Mouse (Mus musculus): ENCODE results near the gene Gm49721.
"Not testable (repeated sequence)": the region's sequence is repeated elsewhere in the genome, so short reads cannot be mapped to it uniquely, and the experiment has no call there.

Gm49721 gene

DNA sequence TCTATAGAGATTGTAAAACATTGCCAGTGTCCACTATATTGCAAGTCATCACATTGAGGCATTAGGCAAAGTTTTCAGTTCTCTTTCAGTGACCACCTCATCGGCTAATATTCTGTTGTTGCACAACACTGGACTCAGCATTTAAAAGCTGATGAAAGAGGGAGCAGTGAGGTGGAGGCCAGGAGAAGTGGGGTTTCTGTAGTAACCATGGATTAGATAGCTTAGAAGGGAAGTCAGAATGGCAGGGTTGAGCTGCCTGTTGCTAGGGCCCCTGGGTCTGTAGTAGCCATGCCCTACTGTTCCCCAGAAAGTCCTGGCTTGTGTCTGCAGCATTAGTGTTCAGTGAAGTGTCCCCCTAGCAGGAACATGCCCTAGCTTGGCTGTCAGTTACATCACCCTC lies 7.4 kb downstream of the Gm49721 start:
- not testable (repeated sequence) for DNase-seq

DNA sequence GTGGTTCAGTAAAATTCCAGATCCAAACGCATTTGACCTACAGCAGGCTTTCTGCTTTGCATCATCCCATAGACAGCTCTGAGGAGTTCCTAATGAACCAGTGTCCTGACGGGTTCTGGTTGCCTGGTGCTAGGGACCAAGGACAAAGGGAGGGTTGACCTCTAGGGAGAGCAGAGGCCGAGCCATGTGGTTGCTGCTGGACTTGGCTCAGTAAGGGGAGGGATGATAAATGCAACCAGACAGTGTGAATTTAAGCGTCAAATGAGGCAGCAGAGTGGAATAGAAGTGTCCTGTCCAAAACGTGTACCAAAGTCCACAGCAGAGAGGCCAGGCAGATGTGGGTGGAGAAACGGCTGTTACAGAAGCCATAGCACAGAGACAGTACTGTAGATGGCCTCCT lies 16.8 kb downstream of the Gm49721 start:
- DNase-seq: not testable (repeated sequence)

DNA sequence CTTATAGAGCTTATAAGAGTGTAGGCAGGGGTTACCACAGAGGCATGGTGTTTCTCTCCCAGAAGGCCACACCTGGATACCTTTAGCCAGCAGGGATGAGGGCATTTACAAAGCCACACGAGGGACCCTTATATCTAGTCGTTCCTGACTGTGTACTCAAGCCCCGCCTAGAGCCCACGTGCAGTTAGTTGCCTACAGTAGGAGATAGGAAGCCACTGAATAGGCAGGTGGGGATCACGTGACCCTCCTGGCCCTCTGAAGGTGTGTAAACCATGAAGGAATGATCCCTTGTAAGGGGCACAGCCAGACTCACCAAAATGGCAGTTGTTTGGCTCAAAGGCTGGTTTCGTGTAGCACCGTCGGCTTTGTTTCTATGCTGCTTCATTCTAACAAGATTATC lies 18.1 kb downstream of the Gm49721 start:
- not testable (repeated sequence) for DNase-seq

DNA sequence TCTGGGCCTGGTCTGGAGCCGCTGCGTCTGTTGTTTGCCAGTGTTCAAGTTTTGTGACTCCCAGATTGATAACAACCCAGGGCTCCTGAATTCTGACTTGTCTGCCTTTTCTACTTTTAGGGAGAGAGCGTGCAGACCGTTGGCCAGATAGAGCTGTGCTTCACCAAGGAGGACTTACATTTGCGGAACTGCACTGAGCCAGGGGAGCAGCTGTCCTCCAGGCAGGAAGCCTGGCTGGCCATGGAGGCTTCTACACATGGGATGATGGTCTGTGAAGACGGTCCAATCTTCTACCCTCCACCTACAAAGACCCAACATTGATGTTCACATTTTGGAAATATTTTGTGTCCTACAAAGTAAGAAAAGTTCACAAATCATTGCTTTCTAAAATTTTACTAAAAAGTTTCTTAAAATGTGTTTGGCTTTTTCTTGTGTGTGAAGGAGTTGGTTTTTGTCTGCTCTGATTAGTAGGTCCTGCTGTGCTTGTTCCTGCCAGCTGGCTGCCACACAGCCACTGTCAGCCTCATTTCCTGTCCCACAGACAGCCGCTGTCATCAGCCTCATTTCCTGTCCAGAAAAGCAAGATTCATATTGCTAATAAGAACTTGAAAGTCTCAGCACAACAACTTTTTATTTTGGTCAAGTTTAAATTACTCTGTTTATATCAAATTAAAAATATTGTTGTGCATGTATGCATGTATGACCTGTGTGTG lies 19.2 kb downstream of the Gm49721 start:
- not testable (repeated sequence) for DNase-seq

DNA sequence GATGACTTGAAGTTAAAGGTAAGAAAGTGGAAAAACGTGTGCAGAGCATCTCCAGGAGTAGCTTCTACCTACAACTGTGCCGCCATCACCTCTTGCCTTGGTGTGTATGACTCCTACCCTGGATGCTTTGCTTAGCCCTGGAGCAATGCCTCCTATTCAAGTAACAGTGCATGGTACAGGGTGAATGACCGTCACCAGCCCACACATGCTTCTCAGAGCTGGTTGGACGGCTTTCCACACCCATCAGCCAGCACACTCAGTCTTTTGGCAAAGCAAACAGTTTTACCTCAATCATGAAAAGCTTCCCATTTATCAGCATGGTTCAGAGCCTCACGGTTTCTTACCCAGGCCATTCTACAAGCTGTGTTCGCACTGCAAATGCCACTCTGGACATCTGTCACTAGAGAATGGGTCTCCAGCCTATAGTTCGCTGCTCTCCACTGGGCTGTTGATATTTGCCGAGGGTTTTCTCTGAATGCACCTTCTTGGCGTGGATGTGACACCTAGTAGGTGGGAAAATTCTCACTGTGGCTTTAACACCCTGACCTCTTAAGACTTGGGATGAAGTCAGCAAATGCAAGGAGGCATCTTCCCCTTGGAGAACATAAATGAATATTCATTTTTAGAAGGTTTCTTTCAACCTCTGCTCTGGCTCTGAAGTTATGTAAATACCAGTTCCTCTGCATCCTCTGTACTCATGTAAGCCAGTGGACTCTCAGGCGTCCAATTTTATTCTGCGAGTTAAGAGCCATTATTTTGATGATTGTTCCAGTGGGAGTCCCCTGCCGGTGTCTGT lies 23.3 kb downstream of the Gm49721 start:
- DNase-seq: not testable (repeated sequence)

DNA sequence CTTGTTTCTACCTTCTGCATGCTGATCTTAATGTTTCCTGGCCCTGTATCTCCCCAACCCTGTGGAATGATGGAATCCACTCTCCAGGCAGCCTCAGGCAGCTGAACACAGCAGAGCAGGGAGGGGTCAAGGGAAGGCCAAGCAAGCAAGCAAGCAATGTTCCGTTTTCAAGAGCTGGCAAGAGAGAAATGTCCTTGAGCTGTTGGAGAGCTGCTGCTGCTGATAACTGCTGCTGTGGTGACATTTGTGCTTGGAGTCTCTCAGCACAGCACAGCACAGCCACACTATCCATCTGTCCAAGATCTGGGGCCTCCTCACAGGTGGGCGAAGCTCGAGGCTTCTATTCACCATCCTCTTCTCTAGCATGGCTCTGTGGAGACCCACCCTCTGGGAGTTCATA lies 24.7 kb downstream of the Gm49721 start:
- not testable (repeated sequence) for DNase-seq

DNA sequence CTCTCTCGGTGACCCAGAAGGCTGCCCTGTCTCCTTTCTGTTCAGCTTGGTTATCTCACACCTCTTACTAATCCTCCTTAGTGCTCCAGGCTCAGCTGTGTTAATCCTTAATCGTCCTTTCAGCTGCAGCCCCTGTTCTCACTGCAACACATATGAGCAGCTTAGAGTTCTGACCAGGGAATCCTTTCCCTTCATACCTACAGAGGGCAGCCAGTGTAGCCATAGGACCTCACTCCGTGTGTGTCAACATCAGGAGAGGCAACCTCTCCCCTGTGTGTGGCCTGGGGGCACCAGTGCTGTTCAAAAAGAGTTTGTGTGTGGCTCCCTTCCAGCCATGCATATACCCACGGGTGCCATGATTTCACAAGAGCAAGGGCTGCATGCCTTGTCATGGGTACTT lies 26.9 kb downstream of the Gm49721 start:
- DNase-seq: not testable (repeated sequence)

DNA sequence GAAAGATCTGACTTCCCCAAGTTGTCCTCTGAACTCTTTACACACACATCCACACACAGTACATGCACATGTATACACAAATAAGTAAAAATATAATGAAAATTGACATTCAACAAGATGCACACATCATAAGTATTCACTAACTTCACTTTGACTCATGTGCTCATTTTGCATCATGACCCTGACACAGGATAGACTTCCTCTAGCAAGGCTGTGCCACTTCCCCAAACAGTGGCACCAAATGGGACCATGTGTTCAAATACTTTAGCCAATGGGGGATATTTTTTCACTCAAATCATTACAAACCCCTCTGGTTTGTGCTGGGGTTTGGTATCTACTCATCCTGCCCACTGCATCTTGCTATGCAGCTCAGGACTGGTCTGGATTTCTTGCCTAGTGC lies 30.2 kb downstream of the Gm49721 start:
- not testable (repeated sequence) for DNase-seq

DNA sequence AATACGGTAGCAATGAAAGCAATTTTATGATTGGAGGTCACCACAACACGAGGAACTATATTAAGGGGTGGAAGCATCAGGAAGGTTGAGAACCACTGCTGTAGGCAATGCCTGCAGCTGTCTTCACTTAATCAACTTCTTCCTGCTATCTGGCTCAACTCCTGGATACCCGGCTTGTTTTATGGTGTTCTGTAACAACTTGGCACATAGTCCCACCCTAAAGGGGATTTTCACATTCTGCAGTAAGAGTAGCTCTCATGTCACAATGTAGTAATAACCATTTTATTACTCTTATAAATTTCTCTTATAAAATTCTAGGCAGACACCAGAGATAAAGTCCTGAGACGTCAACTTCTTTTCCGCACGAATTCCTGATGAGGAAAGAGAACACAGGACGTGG lies 30.7 kb downstream of the Gm49721 start:
- DNase-seq: not testable (repeated sequence)

DNA sequence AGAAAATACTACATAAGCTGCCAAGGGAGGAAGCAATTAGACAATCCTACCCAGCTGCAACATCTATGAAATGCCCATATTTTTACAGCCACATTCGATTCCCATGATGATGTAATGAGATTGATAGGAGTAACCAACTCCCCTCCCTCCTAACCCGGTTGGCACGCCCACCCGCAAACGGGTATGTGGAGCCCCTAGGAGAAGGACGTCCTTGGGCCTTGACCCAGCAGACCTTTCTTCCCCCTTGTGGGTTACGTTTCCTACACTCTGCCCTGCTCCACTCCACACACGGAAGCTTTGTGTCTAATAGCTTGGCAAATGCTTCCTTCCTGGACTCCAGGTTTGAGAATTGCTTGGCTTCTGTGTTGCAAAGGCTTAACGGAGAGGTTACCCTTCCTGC lies 31.2 kb downstream of the Gm49721 start:
- not testable (repeated sequence) for DNase-seq

DNA sequence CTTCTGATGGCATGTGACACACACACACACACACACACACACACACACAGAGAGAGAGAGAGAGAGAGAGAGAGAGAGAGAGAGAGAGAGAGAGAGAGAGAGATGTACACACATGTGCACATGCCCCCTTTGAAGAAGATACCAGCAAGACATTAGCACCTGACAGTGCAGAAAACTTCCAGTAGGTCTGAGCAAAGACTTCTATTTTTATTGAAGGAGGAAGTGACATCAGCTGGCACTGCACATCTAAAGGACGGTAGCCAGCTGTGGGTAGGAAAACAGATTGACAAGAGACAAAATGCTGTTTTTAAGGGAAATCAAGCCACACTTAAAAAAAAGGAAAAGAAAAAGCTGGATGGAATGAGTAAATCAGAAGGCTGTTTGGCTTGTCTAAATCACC lies 35.5 kb downstream of the Gm49721 start:
- DNase-seq: not testable (repeated sequence)

DNA sequence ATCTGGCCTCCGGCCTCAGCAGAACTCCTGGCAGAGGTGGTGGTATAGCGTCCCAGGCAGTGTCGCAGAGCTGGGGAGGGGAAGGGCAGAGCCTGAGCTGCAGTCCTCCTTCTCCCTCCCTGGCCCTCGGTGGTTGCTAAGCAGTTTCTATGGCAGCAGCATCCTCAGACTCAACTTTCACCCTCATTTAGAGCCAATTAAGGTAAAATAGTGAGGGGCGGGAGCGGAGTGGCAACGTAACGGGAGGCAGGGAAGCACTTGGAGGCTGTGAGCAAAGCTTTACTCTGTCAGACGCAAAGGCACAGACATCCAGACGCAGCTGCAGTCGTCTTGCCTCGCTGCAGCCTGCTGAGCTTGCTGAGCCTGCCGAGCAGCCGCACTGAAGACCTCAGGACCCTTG lies 46.6 kb downstream of the Gm49721 start, which contains the start of gene Gm1604a:
TSS of gene Gm1604a (plus strand) at position 312 of the 400 bp plus-strand sequence.
- DNase-seq: not testable (repeated sequence)

DNA sequence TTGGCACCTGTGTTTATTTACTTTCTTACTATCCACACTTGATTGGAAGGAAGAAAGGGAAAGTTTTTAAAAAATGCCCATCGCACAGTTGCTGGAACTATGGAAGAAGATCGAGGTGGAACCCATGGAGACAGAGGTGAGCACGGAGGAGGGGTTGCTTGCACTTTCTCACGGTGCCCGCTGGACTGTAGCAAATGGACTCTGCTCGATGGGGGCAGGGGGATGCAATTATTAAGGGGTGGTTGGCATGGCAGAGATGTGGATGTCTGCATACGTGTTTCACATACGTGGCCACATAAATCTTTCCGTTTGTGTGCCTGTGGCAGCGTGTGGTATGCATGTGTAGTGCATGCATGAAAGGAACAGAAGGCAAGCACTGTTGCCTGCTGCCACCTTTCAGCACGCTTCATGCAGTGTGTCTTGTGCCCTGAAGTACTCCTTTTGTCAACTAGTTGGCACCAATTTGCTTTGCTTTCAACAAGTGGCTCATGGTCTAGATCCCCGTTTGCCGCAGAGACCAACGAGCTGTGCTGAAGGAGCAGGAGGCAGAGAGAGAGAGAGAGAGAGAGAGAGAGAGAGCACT lies 47.2 kb downstream of the Gm49721 start:
- DNase-seq: not testable (repeated sequence)

DNA sequence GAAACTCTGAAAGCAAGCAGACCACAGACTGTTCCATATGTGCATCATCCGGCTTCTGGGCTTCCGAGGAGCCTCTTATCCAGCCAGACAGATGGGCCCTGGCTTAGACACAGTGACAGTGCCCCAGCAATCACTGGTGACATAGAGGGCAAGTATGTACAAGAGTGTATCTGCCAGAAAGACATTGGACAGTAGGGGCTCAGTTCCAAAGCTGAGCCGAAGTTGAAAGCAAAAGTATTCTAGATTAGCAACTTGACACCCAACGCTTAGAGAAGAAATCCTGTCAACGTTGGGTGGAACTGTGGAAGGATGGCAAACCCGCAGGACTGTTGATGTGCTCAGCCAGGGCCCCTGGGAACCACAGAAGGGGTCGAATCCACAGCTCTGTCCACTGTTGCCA lies 51.5 kb downstream of the Gm49721 start:
- DNase-seq: peak; percentile 3

DNA sequence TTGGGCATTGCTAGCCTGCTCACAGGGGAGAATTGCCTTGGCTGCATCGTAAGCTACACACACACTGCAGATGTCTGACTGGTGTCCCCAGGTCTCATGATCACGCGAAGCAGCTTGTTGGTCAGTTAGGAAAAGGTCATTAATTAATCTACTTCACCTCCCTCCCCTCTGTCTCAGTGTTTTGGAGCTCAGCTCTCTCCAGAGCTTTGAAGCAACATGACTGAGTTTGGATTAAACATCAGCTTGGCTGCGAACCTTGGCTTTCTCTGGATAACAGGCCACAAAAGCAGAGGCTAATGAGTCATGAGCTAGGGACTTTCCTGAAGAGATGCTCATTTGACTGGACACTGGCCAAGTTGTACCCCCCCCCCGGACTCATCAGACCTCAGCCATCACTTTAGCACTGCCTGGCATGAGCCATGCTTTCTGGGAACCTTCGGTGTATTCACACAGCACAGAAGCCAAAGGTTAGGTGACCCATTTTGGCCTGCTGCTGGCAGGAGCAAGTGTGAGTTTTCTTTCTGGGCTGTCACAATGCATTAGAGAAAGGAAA lies 52.0 kb downstream of the Gm49721 start:
- DNase-seq: not testable (repeated sequence)

DNA sequence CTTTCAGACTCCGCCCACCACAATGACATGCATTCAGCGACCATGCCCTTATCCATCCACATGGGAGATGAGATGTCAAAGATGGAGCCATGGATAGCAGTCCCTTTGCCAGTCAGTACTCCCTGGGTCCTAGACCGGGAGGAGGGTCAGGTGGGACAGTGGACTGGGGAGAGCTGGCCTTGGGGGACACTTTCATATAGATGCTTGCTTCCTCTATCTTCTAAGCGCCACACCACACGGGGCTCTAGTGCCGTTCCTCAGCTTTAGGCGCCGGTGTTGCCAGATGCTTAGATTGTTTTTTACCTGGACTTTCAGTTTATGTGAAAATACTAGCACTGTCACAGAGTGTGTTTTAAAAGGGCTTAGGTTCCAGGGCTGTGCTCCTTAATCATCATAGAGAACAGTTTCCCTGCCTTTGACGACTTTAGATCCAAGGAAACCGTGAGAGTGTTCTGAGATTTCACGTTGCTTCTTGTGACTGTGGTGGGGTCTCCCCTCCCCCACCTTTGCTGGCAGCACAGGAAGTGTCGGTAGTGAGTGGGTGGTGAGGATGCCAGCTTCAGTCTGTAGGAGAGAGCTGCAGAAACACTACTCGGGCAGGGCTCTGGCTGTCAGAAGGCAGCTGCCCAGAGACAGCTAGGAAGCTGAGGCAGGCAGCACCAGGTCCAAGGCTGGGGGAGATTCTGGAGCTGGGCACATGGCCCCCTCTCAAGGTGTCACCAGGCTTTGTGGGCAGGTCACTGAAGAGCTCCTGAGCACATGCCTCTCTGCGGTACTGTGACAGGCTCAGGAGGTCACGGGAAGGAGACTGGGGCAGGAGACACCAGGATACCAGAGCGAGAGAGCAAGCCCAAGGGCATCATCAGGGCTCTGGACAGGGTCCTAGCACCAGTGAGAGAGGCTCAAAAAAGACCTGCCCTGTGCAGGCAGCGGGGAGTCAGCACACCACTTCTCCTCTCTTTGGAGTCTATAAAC lies 54.8 kb downstream of the Gm49721 start:
- not testable (repeated sequence) for DNase-seq

DNA sequence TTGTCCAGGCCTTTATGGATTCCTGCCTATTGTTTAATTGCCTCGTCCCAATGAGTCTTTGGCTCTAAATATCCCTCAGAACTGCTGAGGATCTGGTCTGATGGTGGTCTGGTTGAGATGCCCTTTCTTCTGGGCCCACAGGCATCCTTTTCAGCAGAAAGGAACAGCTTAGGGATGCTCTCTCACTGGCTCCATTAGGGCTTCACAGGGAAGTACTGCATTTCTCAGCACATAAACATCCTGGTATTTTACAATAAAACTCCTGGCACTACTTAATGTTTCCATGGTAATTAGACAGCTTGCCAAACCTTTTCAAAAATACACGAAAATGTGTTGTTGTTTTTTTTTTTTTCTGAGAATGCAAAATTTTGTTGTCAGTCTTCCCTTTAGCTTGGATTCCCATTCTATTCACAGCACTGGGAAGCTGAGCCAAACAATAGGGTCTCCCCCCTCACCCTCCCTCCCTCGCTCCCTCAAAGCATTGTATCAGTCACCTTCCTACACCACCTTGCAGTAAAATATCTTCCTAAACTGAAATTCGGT lies 90.4 kb downstream of the Gm49721 start:
- DNase-seq: not testable (repeated sequence)

DNA sequence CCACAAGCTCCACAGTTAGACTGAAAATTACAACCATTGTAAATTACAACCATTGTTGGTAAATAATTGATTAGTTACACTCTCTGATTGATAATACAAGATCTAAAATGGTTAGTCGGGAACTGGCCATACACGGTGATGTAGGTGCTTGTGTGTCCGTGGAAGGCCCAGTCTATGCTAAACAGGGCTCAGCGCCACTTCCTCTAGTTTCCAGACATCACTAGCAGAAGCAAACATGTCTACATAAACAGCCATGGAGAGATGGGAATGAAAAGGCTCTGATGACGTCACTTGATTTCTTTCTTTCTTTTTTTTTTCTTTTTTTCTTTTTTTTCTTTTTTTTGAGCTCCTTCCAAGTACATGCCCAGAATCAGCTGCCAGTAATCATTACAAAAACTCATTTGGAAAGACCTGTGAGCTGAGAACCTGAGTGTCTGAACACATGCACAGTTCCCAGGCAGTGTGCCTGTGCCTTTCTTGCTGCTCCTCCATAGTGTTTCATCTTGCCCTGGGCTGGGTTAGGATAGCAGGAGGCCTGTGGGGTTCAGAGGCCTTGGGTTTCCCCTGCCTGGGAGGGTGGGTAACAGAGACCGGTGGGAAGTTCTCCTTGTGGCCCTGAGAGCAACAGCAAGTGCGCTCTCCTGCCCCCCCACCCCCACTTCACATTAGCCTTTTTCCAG lies 91.0 kb downstream of the Gm49721 start:
- not testable (repeated sequence) for DNase-seq

DNA sequence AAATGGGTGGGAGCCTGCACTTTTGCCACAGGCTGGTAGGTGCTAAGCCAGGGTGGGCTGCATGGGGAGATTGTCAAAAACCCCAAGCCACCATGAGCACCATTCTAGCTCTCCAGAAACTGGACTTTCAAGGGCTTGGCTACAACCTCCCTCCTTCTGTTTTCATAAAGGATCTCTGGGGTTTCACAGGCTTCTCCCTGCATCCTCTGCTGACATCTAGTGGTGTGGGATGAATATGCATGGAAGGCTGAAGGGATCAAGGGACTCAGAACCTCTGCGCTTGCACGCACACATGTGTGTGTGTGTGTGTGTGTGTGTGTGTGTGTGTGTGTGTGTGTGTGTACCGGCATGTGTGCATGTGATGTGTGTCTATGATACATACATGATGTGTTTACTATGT lies 95.8 kb downstream of the Gm49721 start:
- peak; percentile 71 for DNase-seq

DNA sequence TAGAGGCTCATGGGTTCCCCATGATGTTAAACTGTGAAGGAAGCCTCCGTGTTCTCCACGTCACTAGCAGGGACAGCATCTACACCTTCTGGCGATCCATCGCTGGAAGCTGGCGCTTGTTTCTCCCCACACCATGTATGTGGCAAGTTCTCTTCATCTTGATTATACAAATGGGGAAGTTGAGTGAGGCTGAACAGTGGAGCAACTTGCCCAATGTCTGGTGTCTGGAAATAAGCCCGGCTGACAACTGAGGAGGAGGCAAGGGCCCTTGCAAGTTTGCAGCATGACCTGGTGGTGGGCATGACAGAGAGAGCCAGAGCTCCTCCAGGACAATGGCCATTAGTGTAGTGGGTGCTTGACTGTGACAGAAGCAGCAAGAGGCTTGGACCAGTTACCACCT lies 96.8 kb downstream of the Gm49721 start:
- not testable (repeated sequence) for DNase-seq

DNA sequence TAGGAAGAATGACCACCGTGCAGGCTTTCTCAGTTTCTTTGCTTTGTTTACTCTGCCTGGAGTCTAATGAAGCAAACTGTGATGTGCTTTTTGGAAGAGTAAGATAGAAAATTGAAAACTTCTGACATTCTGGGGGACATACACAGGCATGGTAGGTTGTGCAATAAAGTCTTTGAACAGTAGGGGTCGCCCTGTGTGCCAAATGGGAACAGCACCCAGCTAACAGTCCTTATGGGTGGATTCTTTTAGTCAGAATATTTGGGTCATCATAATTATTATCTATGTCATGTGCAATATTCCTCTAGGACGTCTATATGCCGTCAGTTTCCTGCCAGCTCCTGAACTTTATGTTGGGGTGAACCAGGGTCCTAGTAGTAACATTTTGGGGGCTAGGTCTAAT lies 100.9 kb downstream of the Gm49721 start:
- DNase-seq: peak; percentile 78
